22 mouse cellular contexts compared by ENCODE assay signal in genomic region chr9:61326922-61327321, GRCm38 (mm10).
"Had no signal": no experiment of that assay in that cellular context is flagged by ENCODE, and none has a peak within 500 bp of the region (broad histone marks: within the 10 kb centered on the region; RNA-seq: fewer than 3 reads in every experiment).

No protein-coding gene starts in this region.

- DNase-seq: kidney, postnatal 25 days; layer of hippocampus, adult 9-11 months; liver; lung, adult 18-20 months; lung, postnatal 10 days; lung, postnatal 36 days; right cerebral cortex, adult 18-20 months; right cerebral cortex, postnatal 14 days; right cerebral cortex, postnatal 4 days; thymus, postnatal 25 days had no signal

- H3K4me3 ChIP-seq: layer of hippocampus, adult 2 months; limb, embryonic 10.5 days; limb, embryonic 13.5 days; liver, embryonic 12.5 days; liver, embryonic 15.5 days; lung, embryonic 15.5 days; midbrain, embryonic 12.5 days; midbrain, embryonic 15.5 days; neural tube, embryonic 12.5 days; neural tube, embryonic 15.5 days had no signal

- H3K27ac ChIP-seq: kidney, postnatal 0 days; layer of hippocampus, adult 2 months; limb, embryonic 10.5 days; limb, embryonic 13.5 days; liver, embryonic 12.5 days; liver, embryonic 15.5 days; lung, embryonic 15.5 days; midbrain, embryonic 15.5 days; neural tube, embryonic 12.5 days; neural tube, embryonic 15.5 days; stomach, postnatal 0 days had no signal
